Mouse (Mus musculus) liver, adult 2 months (tissue): ENCODE data around the gene Styk1. TPM values are rescaled to one million over a fixed set of nuclear protein-coding genes. Genes with fewer than 3 reads are reported as not detected.
A peak's percentile ranks its signal among the peaks of the same experiment; 100 is the strongest.

Source experiments
- DNase-seq: peaks from one replicate; pipeline ENCODE4 v3.0.0-alpha.2; 2011; ENCODE audit warnings: low read depth, low spot score; ENCODE audit errors: extremely low read depth
- H3K27ac ChIP-seq: fragments of 200-500 bp; replicated peaks from 2 replicates; pipeline ENCODE4 v1.5.1; 2012; ENCODE audit warnings: low read depth, mild to moderate bottlenecking, control low read depth, inconsistent platforms, low read length; ENCODE audit not compliant: insufficient read depth
- H3K27me3 ChIP-seq: fragments of 200-500 bp; 2 replicates; pipeline ENCODE4 v1.6.1; 2012; ENCODE audit warnings: mild to moderate bottlenecking, moderate library complexity, low read length, inconsistent platforms; ENCODE audit not compliant: control insufficient read depth, insufficient read depth
- H3K36me3 ChIP-seq: fragments of 200-500 bp; 2 replicates; pipeline ENCODE4 v1.6.1; 2012; ENCODE audit warnings: low read length, inconsistent platforms; ENCODE audit not compliant: control insufficient read depth, insufficient read depth
- H3K4me1 ChIP-seq: fragments of 200-500 bp; 2 replicates; pipeline ENCODE4 v1.6.1; 2011; ENCODE audit warnings: low read length; ENCODE audit not compliant: control insufficient read depth, insufficient read depth
- H3K4me3 ChIP-seq: fragments of 200-500 bp; 2 replicates; pipeline ENCODE4 v1.5.1; 2011; ENCODE audit warnings: low read depth, mild to moderate bottlenecking, control low read depth, low read length, moderate library complexity; ENCODE audit not compliant: insufficient read depth
- H3K79me2 ChIP-seq: fragments of 200-500 bp; 2 replicates; pipeline ENCODE4 v1.6.1; 2012; ENCODE audit warnings: inconsistent platforms, mild to moderate bottlenecking, low read length, moderate library complexity; ENCODE audit not compliant: control insufficient read depth, insufficient read depth
- H3K9ac ChIP-seq: fragments of 200-500 bp; 2 replicates; pipeline ENCODE4 v1.6.1; 2012; ENCODE audit warnings: low read depth, mild to moderate bottlenecking, control low read depth, inconsistent platforms, low read length
- CTCF ChIP-seq: fragments of 200-500 bp; IDR thresholded peaks from 2 replicates; pipeline ENCODE4 v1.5.1; 2011; ENCODE audit warnings: low read depth, low read length, control low read depth
- POLR2A ChIP-seq: fragments of 200-500 bp; IDR thresholded peaks from 2 replicates; pipeline ENCODE4 v1.6.1; 2011; ENCODE audit warnings: low read length, control low read depth; ENCODE audit not compliant: insufficient read depth; ENCODE audit errors: extremely low read depth
- WGBS: fragments of 180-500 bp; shearing (Covaris S2); methylation state at CpG from one replicate; pipeline ENCODE4 v1.1.7; 2018; 5-methylcytosine and 5-hydroxymethylcytosine counted together
- polyA plus RNA-seq: library from polyadenylated mRNA; depleted of rRNA; stranded (reverse); fragments of >200 nt; gene quantifications from 2 replicates; pipeline ENCODE4 v1.2.3, GENCODE M21; 2012; rRNA removed
- total RNA-seq: library from RNA; depleted of rRNA; stranded (reverse); fragments of >200 nt; gene quantifications from 2 replicates; pipeline ENCODE4 v1.2.3, GENCODE M21; 2014; rRNA removed

Styk1 gene
- not detected in 2 replicates for total RNA-seq
- not detected in 2 replicates for polyA plus RNA-seq

- Histone ChIP-seq H3K79me2 (no peaks in the 10 kb centered on the region), H3K4me1 (0 out of 2 replicates have a peak, but pooled peaks cover 4% of the 10 kb centered on the region), H3K27ac (no peak within 1 kb of the TSS), H3K27me3 (peaks cover 2% of the 10 kb centered on the region; the same call in 1 of the 2 replicates), H3K36me3 (no peaks in the 10 kb centered on the region), H3K9ac (no peak within 1 kb of the TSS), H3K4me3 (no peak within 1 kb of the TSS)
- TF ChIP-seq POLR2A (no peak), CTCF (peak; percentile 96)
- DNase-seq, result peak; percentile 63
- WGBS, result 2% methylated on average over 16 of the region's 16 CpGs
These were observed at the start of gene Styk1 for GRCm38 (mm10) chr6:131353352-131353919. TSS of gene Styk1 (minus strand) at chr6:131353597.

- no peak overlapping the region for H3K4me3 ChIP-seq
- no peaks in the 10 kb centered on the region for H3K27me3 ChIP-seq
- H3K4me1 ChIP-seq, result no peaks in the 10 kb centered on the region
- no peaks in the 10 kb centered on the region for H3K79me2 ChIP-seq
- H3K27ac ChIP-seq, result no peak overlapping the region
- no peak for DNase-seq
- TF ChIP-seq CTCF (no peak), POLR2A (no peak)
- no peak overlapping the region for H3K9ac ChIP-seq
- 39% methylated on average over 2 of the region's 2 CpGs for whole genome bisulfite sequencing
- H3K36me3 ChIP-seq, result no peaks in the 10 kb centered on the region
These were observed 49.6 kb upstream of the Styk1 start for GRCm38 (mm10) chr6:131403036-131403435.

- Histone ChIP-seq H3K9ac (no peak overlapping the region), H3K4me3 (no peak overlapping the region), H3K4me1 (no peaks in the 10 kb centered on the region), H3K36me3 (no peaks in the 10 kb centered on the region), H3K27me3 (no peaks in the 10 kb centered on the region), H3K27ac (no peak overlapping the region), H3K79me2 (no peaks in the 10 kb centered on the region)
- TF ChIP-seq CTCF, result no peak
- no peak for DNase-seq
These were observed 49.2 kb upstream of the Styk1 start for GRCm38 (mm10) chr6:131402606-131403005.

GRCm38 (mm10) chr6:131401259-131401658 lies 47.9 kb upstream of the Styk1 start:
- Histone ChIP-seq H3K79me2 (no peaks in the 10 kb centered on the region), H3K9ac (no peak overlapping the region), H3K4me3 (no peak overlapping the region), H3K27ac (no peak overlapping the region), H3K27me3 (no peaks in the 10 kb centered on the region), H3K36me3 (no peaks in the 10 kb centered on the region), H3K4me1 (no peaks in the 10 kb centered on the region)
- WGBS, result 86% methylated on average over 2 of the region's 2 CpGs
- TF ChIP-seq CTCF, result no peak
- no peak for TF ChIP-seq POLR2A
- DNase-seq, result no peak

GRCm38 (mm10) chr6:131396650-131397049 lies 43.3 kb upstream of the Styk1 start:
- no peak for DNase-seq
- H3K4me1 ChIP-seq, result no peaks in the 10 kb centered on the region
- no peaks in the 10 kb centered on the region for H3K27me3 ChIP-seq
- no peaks in the 10 kb centered on the region for H3K36me3 ChIP-seq
- WGBS, result 47% methylated on average over 1 of the region's 1 CpGs
- TF ChIP-seq CTCF (no peak), POLR2A (no peak)
- H3K9ac ChIP-seq, result no peak overlapping the region
- H3K79me2 ChIP-seq, result no peaks in the 10 kb centered on the region
- H3K27ac ChIP-seq, result no peak overlapping the region
- no peak overlapping the region for H3K4me3 ChIP-seq

- H3K36me3 ChIP-seq, result no peaks in the 10 kb centered on the region
- no peak overlapping the region for H3K4me3 ChIP-seq
- whole genome bisulfite sequencing, result 70% methylated on average over 4 of the region's 4 CpGs
- no peaks in the 10 kb centered on the region for H3K79me2 ChIP-seq
- no peak for DNase-seq
- no peak overlapping the region for H3K9ac ChIP-seq
- H3K27me3 ChIP-seq, result no peaks in the 10 kb centered on the region
- no peaks in the 10 kb centered on the region for H3K4me1 ChIP-seq
- no peak for TF ChIP-seq CTCF
- TF ChIP-seq POLR2A, result no peak
- no peak overlapping the region for H3K27ac ChIP-seq
These were observed 40.7 kb upstream of the Styk1 start for GRCm38 (mm10) chr6:131393873-131394660.
